Mouse (Mus musculus): Measurements from ENCODE around the gene Prcp. TPM values are rescaled to one million over a fixed set of nuclear protein-coding genes. Genes with fewer than 3 reads are reported as not detected.
A peak's percentile ranks its signal among the peaks of the same experiment; 100 is the strongest.

Gene Prcp
- polyA plus RNA-seq, 1 experiment from 2014 or later = 20.2 TPM

DNA sequence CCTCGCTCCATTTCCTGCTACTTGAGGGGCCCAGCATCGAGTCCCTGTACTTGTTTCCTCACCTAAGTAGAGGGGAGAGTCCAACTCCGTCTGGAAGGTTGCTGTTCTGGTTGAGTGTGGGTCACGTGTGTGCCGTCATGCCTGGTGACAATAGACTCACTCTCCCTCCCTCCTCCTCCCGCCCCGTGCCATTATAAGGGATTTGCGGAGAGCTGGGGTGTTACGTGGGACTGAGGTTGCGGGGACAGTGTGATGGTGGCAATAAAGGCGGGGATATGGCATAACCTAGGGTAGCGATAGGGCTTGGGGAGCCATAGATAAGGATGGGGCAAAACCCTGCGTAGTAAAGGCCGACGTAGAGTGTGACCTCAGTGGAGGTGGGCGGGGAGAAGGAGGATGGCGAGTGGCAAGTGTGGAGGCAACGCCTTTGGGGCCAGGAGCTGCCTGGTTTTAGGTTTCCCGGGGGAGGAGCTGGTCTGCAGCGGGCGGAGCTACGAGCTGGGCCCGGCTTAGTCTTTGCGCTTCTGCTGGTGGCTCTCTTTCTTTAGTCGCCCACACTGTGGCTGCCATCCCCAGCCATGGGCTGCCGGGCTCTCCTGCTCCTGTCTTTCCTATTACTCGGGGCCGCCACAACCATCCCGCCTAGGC is 615 bp downstream of the Prcp start:
- peak; percentile 92 for ATAC-seq (ENCODE audit: low FRiP score)
- H3K9ac ChIP-seq = peak overlapping the region; percentile 82
- no peaks in the 10 kb centered on the region for H3K27me3 ChIP-seq
- peak overlapping the region; percentile 64 for H3K4me2 ChIP-seq
- H3K36me3 ChIP-seq = no peaks in the 10 kb centered on the region
- peak overlapping the region; percentile 98 for H3K27ac ChIP-seq
- H3K9me3 ChIP-seq = no peaks in the 10 kb centered on the region
- 0% methylated on average over 29 of the region's 29 CpGs for WGBS
- H3K4me1 ChIP-seq (replicated peaks) = peaks cover 24% of the 10 kb centered on the region
- H3K4me3 ChIP-seq = peak overlapping the region; percentile 60

GRCm38 (mm10) chr7:92876066-92876465 is 1.8 kb downstream of the Prcp start:
- ATAC-seq (ENCODE audit: low FRiP score) = no peak
- peaks cover 24% of the 10 kb centered on the region for H3K4me1 ChIP-seq (replicated peaks)
- H3K9me3 ChIP-seq = no peaks in the 10 kb centered on the region
- H3K9ac ChIP-seq = peak overlapping the region; percentile 82
- 53% methylated on average over 3 of the region's 3 CpGs for WGBS
- H3K27ac ChIP-seq = no peak overlapping the region
- H3K4me3 ChIP-seq = peak overlapping the region; percentile 60
- H3K27me3 ChIP-seq = no peaks in the 10 kb centered on the region
- no peaks in the 10 kb centered on the region for H3K36me3 ChIP-seq
- peak overlapping the region; percentile 64 for H3K4me2 ChIP-seq

- no peaks in the 10 kb centered on the region for H3K9me3 ChIP-seq
- no peaks in the 10 kb centered on the region for H3K27me3 ChIP-seq
- peak overlapping the region; percentile 11; the same call in 1 of the 2 replicates for H3K4me3 ChIP-seq
- H3K4me2 ChIP-seq = peak overlapping the region; percentile 64
- WGBS = 57% methylated on average over 7 of the region's 7 CpGs
- peak overlapping the region; percentile 19; the same call in 1 of the 2 replicates for H3K9ac ChIP-seq
- peaks cover 24% of the 10 kb centered on the region for H3K4me1 ChIP-seq (replicated peaks)
- no peak for ATAC-seq (ENCODE audit: low FRiP score)
- H3K36me3 ChIP-seq = no peaks in the 10 kb centered on the region
- H3K27ac ChIP-seq = 0 out of 2 replicates have a peak overlapping the region, but pooled peaks have one; percentile 18
Measured at GRCm38 (mm10) chr7:92876538-92876937, 2.3 kb downstream of the Prcp start.

DNA sequence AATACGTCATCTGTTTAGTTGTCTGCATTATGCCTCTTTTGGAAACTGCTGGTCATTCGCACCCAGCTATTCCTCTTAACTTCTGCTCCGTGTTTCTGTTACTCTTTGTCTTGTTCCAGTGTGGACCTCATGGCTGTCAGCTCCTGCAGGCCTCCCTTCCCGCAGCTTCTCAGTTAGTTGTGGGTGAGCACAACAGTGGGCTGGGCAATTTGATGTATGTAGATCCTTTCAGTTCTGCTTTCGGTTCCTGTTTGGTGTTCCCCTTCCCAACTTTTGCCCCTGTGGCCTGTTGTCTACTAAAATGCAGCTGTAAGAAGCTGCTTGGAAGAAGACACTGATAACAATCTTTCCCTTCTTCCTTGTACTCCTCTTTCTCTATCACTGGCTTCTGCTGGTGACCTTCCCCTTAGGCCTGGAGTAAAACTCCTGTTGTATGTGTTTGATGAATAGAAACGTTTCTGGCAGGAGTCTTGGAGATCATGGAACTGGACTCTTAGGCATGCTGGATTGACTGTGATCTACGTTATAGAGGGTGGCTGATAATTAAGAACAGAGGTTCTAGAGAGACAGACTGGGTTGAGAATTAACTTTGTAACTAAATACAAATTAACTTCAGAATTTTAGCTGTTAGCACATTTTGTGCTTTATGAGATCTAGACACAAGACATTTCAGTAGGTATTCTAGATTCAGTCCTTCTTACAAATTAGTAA is 4.5 kb downstream of the Prcp start:
- H3K9me3 ChIP-seq = no peaks in the 10 kb centered on the region
- 89% methylated on average over 7 of the region's 7 CpGs for WGBS
- no peak overlapping the region for H3K27ac ChIP-seq
- no peak overlapping the region for H3K9ac ChIP-seq
- ATAC-seq (ENCODE audit: low FRiP score) = no peak
- H3K4me3 ChIP-seq = no peak overlapping the region
- no peak overlapping the region for H3K4me2 ChIP-seq
- H3K4me1 ChIP-seq (replicated peaks) = peaks cover 17% of the 10 kb centered on the region
- no peaks in the 10 kb centered on the region for H3K27me3 ChIP-seq
- H3K36me3 ChIP-seq = no peaks in the 10 kb centered on the region

- no peak overlapping the region for H3K4me3 ChIP-seq
- H3K9ac ChIP-seq = no peak overlapping the region
- no peak overlapping the region for H3K27ac ChIP-seq
- no peaks in the 10 kb centered on the region for H3K27me3 ChIP-seq
- no peaks in the 10 kb centered on the region for H3K4me1 ChIP-seq (replicated peaks)
- 87% methylated on average over 9 of the region's 9 CpGs for WGBS
- H3K9me3 ChIP-seq = no peaks in the 10 kb centered on the region
- ATAC-seq (ENCODE audit: low FRiP score) = no peak
- no peak overlapping the region for H3K4me2 ChIP-seq
- H3K36me3 ChIP-seq = no peaks in the 10 kb centered on the region; the same call in 1 of the 2 replicates
Measured at GRCm38 (mm10) chr7:92883850-92884716, 9.8 kb downstream of the Prcp start.

- Histone ChIP-seq H3K27ac (no peak overlapping the region), H3K4me3 (no peak overlapping the region), H3K4me1 (replicated peaks) (no peaks in the 10 kb centered on the region), H3K9me3 (no peaks in the 10 kb centered on the region), H3K9ac (no peak overlapping the region), H3K4me2 (no peak overlapping the region), H3K36me3 (no peaks in the 10 kb centered on the region; the same call in 1 of the 2 replicates), H3K27me3 (no peaks in the 10 kb centered on the region)
- WGBS = 91% methylated on average over 6 of the region's 6 CpGs
- ATAC-seq (ENCODE audit: low FRiP score) = no peak
Measured at GRCm38 (mm10) chr7:92884998-92885660, 10.9 kb downstream of the Prcp start.

- no peak overlapping the region for H3K4me2 ChIP-seq
- 83% methylated on average over 7 of the region's 7 CpGs for WGBS
- H3K9me3 ChIP-seq = no peaks in the 10 kb centered on the region
- H3K4me1 ChIP-seq (replicated peaks) = no peaks in the 10 kb centered on the region
- no peak for ATAC-seq (ENCODE audit: low FRiP score)
- H3K4me3 ChIP-seq = no peak overlapping the region
- no peaks in the 10 kb centered on the region; the same call in 1 of the 2 replicates for H3K36me3 ChIP-seq
- H3K9ac ChIP-seq = no peak overlapping the region
- H3K27ac ChIP-seq = no peak overlapping the region
- H3K27me3 ChIP-seq = no peaks in the 10 kb centered on the region
Measured at GRCm38 (mm10) chr7:92886801-92887200, 12.5 kb downstream of the Prcp start.

DNA sequence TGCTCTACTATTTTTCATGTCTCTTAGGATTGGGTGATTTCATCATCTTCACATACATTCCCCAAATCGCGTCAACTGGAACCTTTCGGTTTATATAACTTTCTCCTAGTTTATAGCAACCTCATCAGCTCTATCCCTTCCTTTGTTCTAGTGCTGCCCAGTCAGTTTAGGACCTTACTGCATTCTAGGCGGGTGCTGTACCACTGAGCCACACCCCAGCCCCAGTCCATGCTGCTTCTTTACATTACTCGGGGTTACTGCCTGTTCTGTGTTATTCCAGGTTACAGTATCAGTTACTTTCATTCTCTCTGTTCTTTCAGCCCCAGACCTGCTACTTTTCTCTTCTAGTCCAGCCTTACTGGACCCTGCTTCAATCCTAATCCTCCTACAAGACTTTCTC is 13.0 kb downstream of the Prcp start:
- WGBS = 97% methylated on average over 5 of the region's 5 CpGs
- Histone ChIP-seq H3K4me3 (no peak overlapping the region), H3K27ac (no peak overlapping the region), H3K36me3 (no peaks in the 10 kb centered on the region; the same call in 1 of the 2 replicates), H3K9ac (no peak overlapping the region), H3K9me3 (no peaks in the 10 kb centered on the region), H3K4me1 (replicated peaks) (no peaks in the 10 kb centered on the region), H3K4me2 (no peak overlapping the region), H3K27me3 (no peaks in the 10 kb centered on the region)
- ATAC-seq (ENCODE audit: low FRiP score) = no peak

DNA sequence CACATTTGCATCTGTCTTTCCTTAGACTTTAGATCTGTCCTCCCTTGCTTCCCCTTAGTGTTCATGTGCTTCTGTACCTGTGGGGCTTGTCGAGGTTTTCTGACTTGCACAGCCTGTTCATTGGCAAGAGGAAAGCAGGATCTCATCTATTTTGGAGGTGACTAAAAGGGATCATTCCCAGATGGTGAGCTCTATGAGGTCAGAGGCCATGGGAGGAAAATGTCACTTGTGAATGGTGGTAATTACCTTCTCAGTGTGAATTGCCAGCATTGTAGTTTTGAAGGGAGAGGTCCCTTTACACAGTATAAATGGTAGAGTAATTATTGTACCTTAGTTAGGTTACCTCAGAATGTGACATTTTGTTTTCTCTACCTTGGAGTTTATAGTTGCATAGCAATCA is 15.9 kb downstream of the Prcp start:
- Histone ChIP-seq H3K9me3 (no peaks in the 10 kb centered on the region), H3K9ac (no peak overlapping the region), H3K27me3 (no peaks in the 10 kb centered on the region), H3K4me1 (replicated peaks) (no peaks in the 10 kb centered on the region), H3K27ac (0 out of 2 replicates have a peak overlapping the region, but pooled peaks have one; percentile 9), H3K4me3 (no peak overlapping the region), H3K4me2 (no peak overlapping the region), H3K36me3 (no peaks in the 10 kb centered on the region; the same call in 1 of the 2 replicates)
- no peak for ATAC-seq (ENCODE audit: low FRiP score)
- 50% methylated on average over 1 of the region's 1 CpGs for WGBS

DNA sequence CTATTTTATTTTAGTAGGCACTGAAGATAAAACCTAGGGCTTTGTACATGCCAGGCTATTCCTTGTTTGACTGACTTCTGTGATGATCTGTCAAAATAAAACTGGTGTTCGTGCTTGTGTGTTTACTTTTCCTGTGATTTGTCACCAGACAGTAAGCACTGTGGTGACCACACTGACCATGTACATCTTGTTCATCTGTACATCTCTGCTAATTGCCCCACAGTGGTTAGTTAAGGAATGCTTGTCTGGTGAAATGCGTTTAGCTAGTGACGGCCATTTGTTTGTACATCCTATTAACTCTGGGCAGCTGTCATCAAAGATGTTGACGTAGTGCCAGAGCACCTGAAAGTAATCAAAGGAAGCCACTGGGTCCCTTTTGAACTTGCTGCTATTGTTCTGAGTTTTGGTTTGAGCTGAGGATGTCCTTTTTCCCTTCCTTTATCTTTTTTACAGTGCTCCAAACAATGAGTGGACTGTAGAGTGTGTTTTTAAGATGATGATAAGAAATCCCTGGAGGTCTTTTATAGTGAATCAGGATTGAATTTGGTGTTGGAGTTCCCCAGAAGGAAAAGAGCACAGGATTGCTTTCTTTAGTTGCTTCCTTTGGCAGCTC is 16.5 kb downstream of the Prcp start:
- H3K27ac ChIP-seq = 0 out of 2 replicates have a peak overlapping the region, but pooled peaks have one; percentile 9
- H3K4me2 ChIP-seq = no peak overlapping the region
- H3K4me3 ChIP-seq = no peak overlapping the region
- H3K27me3 ChIP-seq = no peaks in the 10 kb centered on the region
- no peak for ATAC-seq (ENCODE audit: low FRiP score)
- no peaks in the 10 kb centered on the region for H3K9me3 ChIP-seq
- no peak overlapping the region for H3K9ac ChIP-seq
- 52% methylated on average over 4 of the region's 4 CpGs for WGBS
- H3K36me3 ChIP-seq = no peaks in the 10 kb centered on the region; the same call in 1 of the 2 replicates
- H3K4me1 ChIP-seq (replicated peaks) = no peaks in the 10 kb centered on the region

- no peaks in the 10 kb centered on the region for H3K27me3 ChIP-seq
- H3K27ac ChIP-seq = no peak overlapping the region
- no peak for ATAC-seq (ENCODE audit: low FRiP score)
- H3K4me3 ChIP-seq = no peak overlapping the region
- H3K9ac ChIP-seq = no peak overlapping the region
- no peaks in the 10 kb centered on the region for H3K9me3 ChIP-seq
- no peaks in the 10 kb centered on the region for H3K36me3 ChIP-seq
- no peak overlapping the region for H3K4me2 ChIP-seq
- 58% methylated on average over 3 of the region's 3 CpGs for WGBS
- H3K4me1 ChIP-seq (replicated peaks) = no peaks in the 10 kb centered on the region
Measured at GRCm38 (mm10) chr7:92893478-92893877, 19.2 kb downstream of the Prcp start.
